Mouse (Mus musculus): ENCODE data around the gene Slc39a11.

The Slc39a11 gene

GRCm38 (mm10) chr11:113633398-113633797, 16.5 kb downstream of the Slc39a11 start:
- DNase-seq (ENCODE audit: low spot score in 2 of 2) = no peak

GRCm38 (mm10) chr11:113632303-113632702, 17.6 kb downstream of the Slc39a11 start:
- DNase-seq (ENCODE audit: low spot score in 2 of 2) = no peak

DNA sequence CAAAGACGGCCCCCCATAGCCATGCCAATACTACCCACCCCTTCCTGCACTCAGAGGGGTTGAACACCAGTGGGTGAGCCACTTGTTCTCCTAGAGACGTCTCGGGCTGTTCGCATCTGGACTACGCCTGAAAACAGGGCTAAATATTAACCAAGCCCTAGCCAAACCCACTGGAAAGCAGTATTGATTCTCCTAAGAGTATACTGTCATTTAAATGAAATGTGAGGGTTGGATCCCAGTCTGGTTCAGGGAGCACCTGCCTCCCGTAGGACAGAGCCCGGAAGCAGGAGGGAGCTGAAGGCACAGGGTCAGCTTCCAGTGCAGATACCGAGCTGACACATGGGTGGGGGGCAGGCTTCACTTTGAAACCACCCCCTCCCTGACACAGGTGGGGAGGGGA, 18.0 kb downstream of the Slc39a11 start:
- no peak for DNase-seq (ENCODE audit: low spot score in 2 of 2)

DNA sequence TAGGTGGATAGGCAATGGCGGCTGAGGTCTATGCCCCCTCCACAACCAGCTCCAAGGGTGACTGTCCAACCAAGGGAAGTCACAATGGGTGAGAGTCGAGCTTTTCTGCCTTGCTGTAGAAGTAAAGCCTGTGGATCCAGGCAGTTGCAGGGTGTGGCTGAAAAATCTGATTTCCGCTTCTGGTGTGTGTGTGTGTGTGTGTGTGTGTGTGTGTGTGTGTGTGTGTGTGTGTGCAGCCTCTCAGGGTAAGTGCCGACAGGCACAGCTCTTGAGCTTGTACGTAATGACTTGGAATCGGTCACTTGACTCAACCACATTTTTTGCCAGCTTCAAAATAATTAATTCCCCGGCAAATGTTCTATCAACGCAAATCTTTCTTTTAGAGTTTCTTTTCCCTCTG, 18.6 kb downstream of the Slc39a11 start:
- no peak for DNase-seq (ENCODE audit: low spot score in 2 of 2)

DNA sequence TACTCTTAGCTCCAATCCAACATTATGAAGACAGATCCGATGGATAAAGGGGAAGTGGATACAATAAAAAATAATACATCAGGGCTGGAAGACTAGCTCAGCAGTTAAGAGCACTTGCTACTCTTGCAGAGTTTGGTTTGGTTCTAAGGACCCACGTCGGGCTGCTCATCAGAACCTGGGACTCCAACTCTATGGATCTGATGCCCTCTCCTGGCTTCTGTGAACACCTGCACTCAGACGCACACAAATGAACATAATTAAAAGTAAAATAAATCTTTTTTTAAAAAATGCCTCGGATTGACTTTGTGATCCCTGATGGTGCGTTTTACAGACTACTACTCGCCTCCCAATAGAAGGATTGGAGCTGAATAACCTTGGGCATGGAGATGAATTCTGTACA, 19.2 kb downstream of the Slc39a11 start:
- no peak for DNase-seq (ENCODE audit: low spot score in 2 of 2)

GRCm38 (mm10) chr11:113627785-113628184, 22.1 kb downstream of the Slc39a11 start:
- DNase-seq (ENCODE audit: low spot score in 2 of 2) = no peak

DNA sequence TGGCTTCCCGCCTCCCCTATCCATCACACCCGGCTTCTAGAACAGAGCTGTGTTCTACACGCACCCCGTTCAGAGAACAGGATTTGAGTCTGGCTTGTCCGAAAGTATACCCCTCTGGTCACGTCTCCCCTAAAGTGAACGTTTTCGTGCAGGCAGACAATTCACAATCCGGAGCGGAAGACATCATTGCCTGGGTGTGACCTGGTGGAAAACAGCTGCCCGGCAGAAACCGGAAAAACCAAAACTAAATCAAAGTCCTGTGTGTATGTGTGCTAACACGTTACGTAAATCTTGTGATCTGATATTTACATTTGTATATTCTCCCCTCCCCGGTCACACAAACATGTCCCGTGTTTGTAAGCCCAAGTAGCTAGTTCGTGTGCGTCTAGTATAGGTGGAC, 24.4 kb downstream of the Slc39a11 start:
- DNase-seq (ENCODE audit: low spot score in 2 of 2) = no peak

DNA sequence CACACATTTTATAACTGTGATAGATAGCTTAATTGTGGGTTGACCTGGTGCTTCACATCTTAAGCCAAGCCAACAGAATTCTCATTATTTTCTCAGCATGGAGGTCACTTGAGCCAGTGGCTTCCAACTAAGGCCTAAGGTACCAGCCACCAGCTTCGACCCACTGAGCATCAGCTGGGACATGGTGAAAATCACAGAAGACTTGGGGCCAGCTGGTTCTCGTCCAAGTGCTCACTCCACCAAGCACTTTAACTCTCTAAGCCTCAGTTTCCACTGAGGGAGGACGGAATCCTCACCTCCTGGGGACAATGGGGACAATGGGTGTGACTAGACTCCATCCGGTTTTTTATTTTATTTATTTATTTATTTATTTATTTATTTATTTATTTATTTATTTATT, 27.9 kb downstream of the Slc39a11 start:
- DNase-seq (ENCODE audit: low spot score in 2 of 2) = no peak

- no peak for DNase-seq (ENCODE audit: low spot score in 2 of 2)
Measured at GRCm38 (mm10) chr11:113621001-113621400, 28.9 kb downstream of the Slc39a11 start.

DNA sequence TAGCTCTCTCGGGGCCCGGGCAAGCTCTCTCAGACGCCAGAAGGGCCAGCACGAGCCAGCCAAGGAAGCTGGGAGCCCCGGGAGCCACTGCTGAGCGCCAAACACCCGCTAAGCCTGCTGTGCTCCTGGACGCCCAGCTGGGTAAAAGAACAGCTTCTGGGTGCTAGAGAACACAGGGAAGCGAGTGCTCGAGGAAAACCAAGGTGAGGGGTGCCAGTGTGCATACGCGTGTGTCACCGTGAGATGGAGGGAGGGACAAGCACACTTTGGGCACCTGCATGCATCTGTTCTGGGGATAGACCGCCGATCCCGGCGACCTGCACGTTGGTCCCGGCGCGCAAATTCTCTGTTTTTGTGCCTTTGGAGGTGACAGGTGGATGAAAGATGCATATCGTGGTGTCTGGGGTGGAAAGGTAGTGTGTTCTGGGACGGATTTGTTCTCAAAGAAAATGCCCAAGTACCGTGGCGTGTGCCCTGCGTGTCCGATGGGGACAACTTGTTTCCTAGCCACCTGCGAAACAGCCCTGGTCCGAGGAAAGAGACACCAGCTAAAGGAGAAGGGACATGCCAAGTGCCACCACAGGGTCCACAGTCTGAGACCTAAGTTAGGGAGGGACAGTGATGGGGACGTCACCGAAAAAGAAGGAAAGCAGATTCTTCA, 30.3 kb downstream of the Slc39a11 start:
- no peak for DNase-seq (ENCODE audit: low spot score in 2 of 2)

DNA sequence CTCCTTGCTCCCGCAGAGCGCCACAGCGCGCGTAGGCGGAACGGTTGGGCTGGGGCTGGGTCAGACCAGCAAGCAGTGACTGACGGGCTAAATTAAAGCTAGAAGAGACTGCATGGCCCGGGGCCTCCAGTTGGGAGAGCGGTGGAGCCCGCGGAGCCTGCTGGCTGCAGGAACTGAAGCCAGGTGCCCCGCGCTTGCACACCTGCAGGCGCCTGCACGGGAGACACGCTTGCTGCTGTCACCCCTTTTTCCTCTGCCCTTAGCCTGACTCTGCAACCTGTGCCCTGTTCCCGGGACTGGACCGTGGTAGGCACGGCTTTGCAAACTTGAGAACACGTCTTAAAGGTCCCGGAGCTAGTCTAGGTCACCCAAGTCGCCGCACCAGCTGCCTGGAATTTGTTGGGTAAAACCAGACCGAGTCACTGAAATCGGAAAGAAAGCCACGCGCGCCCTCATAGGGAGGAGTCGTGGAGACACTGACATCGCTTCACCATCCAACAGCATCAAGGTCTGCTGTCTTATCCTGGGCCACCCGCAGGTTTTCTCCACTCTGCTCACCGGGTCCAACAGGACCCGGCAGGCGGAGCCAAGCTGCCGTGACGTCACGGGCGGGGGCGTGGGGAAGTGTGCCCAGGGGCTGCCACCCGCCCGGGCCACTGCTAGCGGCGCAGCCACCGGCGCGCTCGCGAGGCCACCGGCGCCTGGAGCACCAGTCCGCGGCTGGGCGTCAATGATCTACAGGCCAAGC, 31.0 kb downstream of the Slc39a11 start, which contains the start of gene Sstr2:
Gene Sstr2 (plus strand): TSS at position 671 of the 748 bp plus-strand sequence.
- DNase-seq (ENCODE audit: low spot score in 2 of 2) = peak; percentile 69 to 84

DNA sequence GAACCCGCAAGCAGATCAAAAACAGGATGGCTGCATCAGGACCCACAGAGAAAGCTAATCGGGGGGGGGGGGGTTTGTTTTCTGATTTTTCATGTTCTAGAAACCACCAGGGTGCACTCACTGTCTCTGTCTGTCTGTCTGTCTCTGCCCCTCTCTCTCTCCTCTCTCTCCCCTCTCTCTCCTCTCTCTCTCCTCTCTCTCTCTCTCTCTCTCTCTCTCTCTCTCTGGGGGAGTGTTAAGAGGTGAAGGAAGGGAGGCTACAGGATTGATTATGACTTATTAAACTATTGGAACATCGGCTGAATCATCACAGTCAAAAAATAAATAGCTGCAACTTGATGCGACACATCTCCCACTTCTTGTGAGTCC, 31.6 kb downstream of the Slc39a11 start:
- DNase-seq (ENCODE audit: low spot score in 2 of 2) = no peak

GRCm38 (mm10) chr11:113617132-113617911, 32.6 kb downstream of the Slc39a11 start:
- peak; percentile 76 to 87 for DNase-seq (ENCODE audit: low spot score in 2 of 2)

GRCm38 (mm10) chr11:113614476-113614875, 35.4 kb downstream of the Slc39a11 start:
- DNase-seq (ENCODE audit: low spot score in 2 of 2) = no peak

- peak; percentile 44 to 82 for DNase-seq (ENCODE audit: low spot score in 2 of 2)
Measured at GRCm38 (mm10) chr11:113611664-113612611, 37.9 kb downstream of the Slc39a11 start.

- DNase-seq (ENCODE audit: low spot score in 2 of 2) = no peak
Measured at GRCm38 (mm10) chr11:113611112-113611646, 38.7 kb downstream of the Slc39a11 start.

- no peak for DNase-seq (ENCODE audit: low spot score in 2 of 2)
Measured at GRCm38 (mm10) chr11:113610266-113610665, 39.6 kb downstream of the Slc39a11 start.

DNA sequence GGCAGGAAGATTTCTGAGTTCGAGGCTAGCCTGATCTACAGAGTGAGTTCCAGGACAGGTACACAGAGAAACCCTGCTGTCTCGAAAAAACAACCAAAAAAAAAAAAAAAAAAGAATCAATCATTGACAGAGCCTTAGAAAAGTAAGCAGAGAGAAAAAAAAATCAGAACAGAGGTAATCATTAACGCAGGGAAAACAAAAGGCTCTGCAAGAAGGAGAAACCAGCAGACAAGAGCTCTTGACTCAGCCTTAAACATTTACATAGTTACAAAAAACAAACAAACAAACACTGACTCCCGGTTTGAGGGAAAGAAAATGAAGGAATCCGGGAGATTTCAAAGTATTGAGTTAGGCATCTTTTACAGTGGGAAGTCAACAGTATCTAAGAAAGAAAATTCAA, 40.3 kb downstream of the Slc39a11 start:
- no peak for DNase-seq (ENCODE audit: low spot score in 2 of 2)

- no peak for DNase-seq (ENCODE audit: low spot score in 2 of 2)
Measured at GRCm38 (mm10) chr11:113607556-113607955, 42.3 kb downstream of the Slc39a11 start.

DNA sequence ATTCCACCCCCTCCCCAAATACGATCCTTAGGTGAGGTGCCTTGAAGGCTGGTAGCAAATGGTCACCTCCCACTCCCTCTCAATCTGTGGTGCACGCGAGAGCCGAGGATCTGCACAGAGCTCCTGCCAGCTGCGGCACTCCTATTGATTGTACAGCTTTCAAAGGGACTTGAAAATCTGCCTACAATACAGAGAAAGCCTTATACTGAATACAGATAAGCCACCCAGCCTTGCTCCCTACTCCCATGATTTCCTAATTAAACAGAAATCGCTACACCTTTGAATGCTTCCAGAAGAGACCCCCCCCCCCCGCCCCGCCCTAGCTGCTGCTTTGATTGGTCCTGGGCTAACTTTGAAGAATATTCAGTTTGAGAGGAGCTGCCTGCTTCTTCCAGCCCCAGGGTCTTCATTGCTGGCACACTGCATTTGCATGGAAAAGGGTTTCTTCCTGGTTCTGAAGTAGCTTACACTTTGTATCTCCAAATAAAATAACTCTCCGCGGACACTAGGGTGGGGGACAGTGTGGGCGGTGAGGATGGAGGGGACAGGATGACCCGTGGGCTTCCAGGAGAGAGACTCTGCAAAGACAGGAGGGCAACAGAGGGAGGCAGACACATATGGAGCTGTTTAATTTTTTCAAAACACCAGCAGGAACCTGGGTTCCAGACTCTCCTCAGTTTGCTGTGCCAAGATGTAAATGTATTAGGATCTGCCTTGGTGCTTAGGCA, 48.1 kb downstream of the Slc39a11 start:
- no peak for DNase-seq (ENCODE audit: low spot score in 2 of 2)

All from spleen, postnatal 4 days (tissue).